In the genomic region with DNA sequence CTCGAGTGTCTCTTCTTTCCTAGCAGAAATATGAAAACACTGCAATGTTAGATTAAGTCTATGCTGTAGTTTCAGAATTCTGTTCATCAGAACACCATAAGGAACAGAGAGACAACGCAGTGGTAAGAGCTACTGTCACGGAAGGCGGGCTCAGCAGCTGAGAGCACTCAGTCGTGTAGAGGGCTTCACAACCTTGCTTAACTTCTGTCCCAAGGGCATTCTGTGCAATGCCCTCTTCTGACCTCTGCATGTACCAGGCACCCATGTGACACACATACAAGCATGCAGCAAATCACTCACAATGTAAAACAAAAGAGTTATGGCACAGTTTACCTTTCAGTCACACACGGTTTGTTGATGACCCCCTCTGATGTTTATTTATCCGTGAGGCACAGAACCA, we compare ENCODE assay signal across 26 mouse cellular contexts. TPM values are rescaled to one million over a fixed set of nuclear protein-coding genes. Genes with fewer than 3 reads are reported as not detected.
DNase-seq lines count a peak whose midpoint lies in the region; ATAC-seq and TF ChIP-seq lines count a peak whose summit lies in the region.
"Had no signal": no experiment of that assay in that cellular context is flagged by ENCODE, and none has a peak within 500 bp of the region (broad histone marks: within the 10 kb centered on the region; RNA-seq: fewer than 3 reads in every experiment).

No protein-coding gene starts in this region.

- H3K27me3 ChIP-seq in heart, postnatal 0 days (ENCODE audit: control insufficient read depth, insufficient read depth, low read length) = no peaks in the 10 kb centered on the region
- H3K27me3 ChIP-seq in liver, postnatal 0 days (ENCODE audit: insufficient read depth, low read length) = no peaks in the 10 kb centered on the region
- H3K27me3 ChIP-seq: embryonic facial prominence, embryonic 12.5 days; liver, embryonic 15.5 days; stomach, embryonic 15.5 days had no signal

- peaks cover 20% of the 10 kb centered on the region for H3K36me3 ChIP-seq in heart, postnatal 0 days (replicated peaks; ENCODE audit: control insufficient read depth, insufficient read depth, low read length)
- H3K36me3 ChIP-seq in liver, postnatal 0 days (replicated peaks; ENCODE audit: insufficient read depth, low read length) = peaks cover 59% of the 10 kb centered on the region

- H3K27ac ChIP-seq in heart, postnatal 0 days (ENCODE audit: low read depth) = peak overlapping the region; percentile 59; the same call in 1 of the 2 replicates
- no peak overlapping the region for H3K27ac ChIP-seq in liver, postnatal 0 days (ENCODE audit: low read depth)
- H3K27ac ChIP-seq: embryonic facial prominence, embryonic 12.5 days; liver, embryonic 15.5 days; stomach, embryonic 15.5 days had no signal

- no peak for TF ChIP-seq CTCF in heart, postnatal 0 days (IDR thresholded peaks at IDR 0.05; ENCODE audit: low read depth)
- TF ChIP-seq CTCF in liver, postnatal 0 days (IDR thresholded peaks at IDR 0.05; ENCODE audit: low read depth) = no peak

- DNase-seq in adrenal gland, adult 2 months = peak; percentile 20
- no peak for DNase-seq in adrenal gland, adult 8-10 months
- DNase-seq in heart, postnatal 0 days (ENCODE audit: low spot score) = peak; percentile 45
- no peak for DNase-seq in heart, postnatal 4 days
- DNase-seq in liver, postnatal 0 days = peak; percentile 25
- DNase-seq in liver = no peak
- no peak for DNase-seq in embryo, embryonic 9.5 days (ENCODE audit: extremely low spot score)
- DNase-seq: cerebellum, adult 8-10 months; gastrocnemius, postnatal 10 days; heart, postnatal 36 days; lung, postnatal 10 days; retina, postnatal 1 day; thymus, adult 18-20 months; thymus, postnatal 4 days had no signal

- no peak overlapping the region for H3K4me3 ChIP-seq in heart, postnatal 0 days (ENCODE audit: low read depth, low read length)
- H3K4me3 ChIP-seq in liver, postnatal 0 days (ENCODE audit: low read depth, low read length) = no peak overlapping the region
- H3K4me3 ChIP-seq: embryonic facial prominence, embryonic 12.5 days; erythroblast, embryonic 14.5 days; liver, embryonic 15.5 days; stomach, embryonic 15.5 days had no signal

- H3K9ac ChIP-seq in heart, postnatal 0 days (replicated peaks; ENCODE audit: low read depth, low read length) = no peak overlapping the region
- H3K9ac ChIP-seq in liver, postnatal 0 days (replicated peaks) = no peak overlapping the region
- H3K9ac ChIP-seq: embryonic facial prominence, embryonic 12.5 days; liver, embryonic 15.5 days; stomach, embryonic 15.5 days had no signal

- TF ChIP-seq EP300 in heart, postnatal 0 days (IDR thresholded peaks at IDR 0.05; ENCODE audit: low read depth) = no peak
- no peak for TF ChIP-seq EP300 in liver, postnatal 0 days (IDR thresholded peaks at IDR 0.05; ENCODE audit: low read depth)

- no peaks in the 10 kb centered on the region for H3K9me3 ChIP-seq in heart, postnatal 0 days (replicated peaks; ENCODE audit: control insufficient read depth, low read length)
- no peaks in the 10 kb centered on the region for H3K9me3 ChIP-seq in liver, postnatal 0 days (ENCODE audit: low read length)
- H3K9me3 ChIP-seq: embryonic facial prominence, embryonic 12.5 days; G1E; liver, embryonic 15.5 days; stomach, embryonic 15.5 days had no signal

- WGBS in heart, postnatal 0 days = 58% methylated on average over 7 of the region's 7 CpGs
- WGBS in liver, postnatal 0 days (ENCODE audit: insufficient replicate concordance) = 79% methylated on average over 7 of the region's 7 CpGs

- H3K4me1 ChIP-seq in heart, postnatal 0 days (ENCODE audit: control insufficient read depth, insufficient read depth) = peaks cover 5% of the 10 kb centered on the region
- H3K4me1 ChIP-seq in liver, postnatal 0 days (ENCODE audit: insufficient read depth) = no peaks in the 10 kb centered on the region
- H3K4me1 ChIP-seq: embryonic facial prominence, embryonic 12.5 days; liver, embryonic 15.5 days; stomach, embryonic 15.5 days had no signal

- peak; percentile 68 for ATAC-seq in heart, postnatal 0 days (ENCODE audit: insufficient read depth, low read depth)
- peak; percentile 66 for ATAC-seq in liver, postnatal 0 days
- peak; percentile 83 for ATAC-seq in neutrophil, adult 5-6 weeks (ENCODE audit: extremely low read depth, insufficient number of reproducible peaks, low FRiP score, poor library complexity, severe bottlenecking)
- ATAC-seq: activated CD4-positive, CD25-positive, alpha-beta regulatory T cell, adult 4 months; CD4-positive, CD25-positive, alpha-beta regulatory T cell, adult 4 months; forebrain, embryonic 14.5 days; hindbrain, embryonic 16.5 days; intestine, embryonic 16.5 days; midbrain, embryonic 16.5 days had no signal

- H3K4me2 ChIP-seq in heart, postnatal 0 days (ENCODE audit: low read depth, low read length) = no peak overlapping the region
- H3K4me2 ChIP-seq in liver, postnatal 0 days (ENCODE audit: low read depth, low read length) = no peak overlapping the region
- H3K4me2 ChIP-seq: embryonic facial prominence, embryonic 12.5 days; liver, embryonic 15.5 days; stomach, embryonic 15.5 days had no signal

RNA-seq across cellular contexts. Expression of a gene that starts 37.5 kb away (rescaled TPM):
- 100 to 1,000 TPM in 1 of 2 experiments, 10 to 100 TPM in 1; 67.7 to 105 TPM for total RNA-seq in adrenal gland, adult 2 months (2021)
- polyA plus RNA-seq in adrenal gland, adult 2 months (2012; rRNA removed) = 1.3 and 1.5 TPM in 2 replicates
- total RNA-seq in adrenal gland, adult 8-10 months (2022) = 10 to 100 TPM; 69.7 to 90.3 (median 73.2) TPM
- 28.0 and 34.3 TPM in 2 replicates for total RNA-seq in heart, postnatal 0 days (2014; rRNA removed; ENCODE audit: low replicate concordance)
- polyA plus RNA-seq in heart, postnatal 0 days (2015; fragmentation: Nextera tagmentation; extraction: Ambion mirVana) = 51.5 and 56.5 TPM in 2 replicates
- total RNA-seq in heart, postnatal 4 days (2021) = 10 to 100 TPM; 75.8 to 79.2 TPM
- 59.3 and 59.9 TPM in 2 replicates for polyA plus RNA-seq in liver, postnatal 0 days (2015; fragmentation: Nextera tagmentation; extraction: Ambion mirVana)
- total RNA-seq in neutrophil, adult 5-6 weeks (2017) = 218 and 263 TPM in 2 replicates

Comparison
In these comparisons a context has a peak if more than half of its experiments do, and no peak if none do; other contexts are left out.
1. DNase-seq: peak in adrenal gland, adult 2 months (single experiment), heart, postnatal 0 days (single experiment) and liver, postnatal 0 days (single experiment); none in adrenal gland, adult 8-10 months (single experiment), heart, postnatal 4 days (single experiment), liver (single experiment) and embryo, embryonic 9.5 days (single experiment).
2. Peak in every context shown above with its lines, with median percentiles within 50 percentile points of each other: ATAC-seq.